Mouse (Mus musculus) T-helper 1 cell (primary cell): ENCODE measurements around the gene Acox2.

Source experiments
- in situ Hi-C: fragments of 300-600 bp; cut with MboI, MseI; formaldehyde crosslinking; loops from one replicate; pipeline ENCODE4 v1.15.1; 2025; ENCODE audit warnings: high pct_unique_total_duplicates

The Acox2 gene

DNA sequence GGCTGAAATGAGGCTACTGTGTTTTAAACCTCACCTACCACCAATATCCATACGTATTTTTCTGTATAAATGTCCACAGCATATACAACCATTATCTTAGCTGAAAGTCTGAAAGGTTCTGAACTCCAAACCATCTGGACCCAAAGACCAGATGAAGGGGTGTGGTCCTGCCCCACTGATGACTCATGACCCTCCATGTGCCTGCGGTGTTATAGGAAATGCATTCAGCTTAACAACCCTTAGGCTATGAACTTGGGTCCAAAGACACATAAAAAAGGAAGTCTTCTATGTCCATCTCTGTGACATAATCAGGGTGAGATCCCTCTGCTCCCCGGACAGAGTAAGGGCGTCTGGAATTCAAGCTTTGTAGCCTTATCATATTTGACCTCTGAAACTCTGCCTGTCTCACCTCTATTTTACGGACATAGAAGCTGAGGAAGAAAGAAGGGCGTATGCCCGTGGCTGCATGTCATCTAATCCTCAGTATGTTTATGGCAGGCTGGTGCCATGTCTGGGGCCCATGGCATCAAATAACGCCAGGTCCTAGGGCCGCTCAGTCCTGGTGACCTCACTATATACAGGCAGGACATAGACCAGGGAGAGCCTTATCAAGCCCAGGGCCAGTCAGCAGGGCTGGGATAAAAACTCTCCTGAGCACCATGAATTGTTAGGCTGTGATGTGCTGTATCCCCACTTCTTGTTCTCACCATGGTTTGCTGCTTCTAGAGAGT lies 8.8 kb downstream of the Acox2 start:
- in situ Hi-C loops = no loop called here

DNA sequence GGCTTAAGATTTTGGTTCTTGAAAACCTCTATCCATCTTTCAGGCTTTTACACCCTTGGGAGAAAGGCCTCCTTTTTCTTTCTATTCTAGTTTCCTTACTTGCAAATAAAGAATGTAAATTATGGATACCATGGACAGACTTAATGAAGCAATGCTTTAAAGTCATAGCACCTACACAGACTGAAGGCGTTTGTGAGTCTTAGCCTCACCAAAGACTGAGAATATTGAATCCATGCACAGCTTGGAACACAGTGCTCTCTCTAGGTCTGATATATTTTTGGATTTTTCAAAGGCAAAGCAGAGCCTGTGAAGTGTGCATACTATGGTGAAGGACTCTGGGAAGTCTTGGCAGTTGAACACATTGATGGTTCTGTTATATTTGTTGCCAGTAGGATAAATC lies 9.9 kb downstream of the Acox2 start:
- in situ Hi-C loops = no loop called here

DNA sequence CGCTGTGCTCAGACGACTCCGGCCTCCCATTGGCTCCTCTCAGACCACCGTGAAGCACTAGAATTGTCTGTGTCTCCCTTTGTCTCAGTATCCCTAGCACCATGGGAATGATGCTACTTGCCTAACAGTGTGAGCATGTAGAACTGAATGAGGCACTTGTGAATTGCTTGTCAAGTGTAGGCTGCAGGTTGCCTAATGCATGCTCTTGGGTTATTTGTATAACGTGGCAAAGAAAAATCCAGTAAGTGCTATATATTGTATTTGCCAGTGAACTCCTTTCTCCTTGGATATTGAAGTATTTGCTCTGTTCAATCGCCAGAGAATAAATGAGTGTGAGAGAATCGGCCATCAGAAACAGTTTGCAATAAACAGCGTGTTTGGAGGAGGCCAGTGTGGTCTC lies 12.3 kb downstream of the Acox2 start:
- in situ Hi-C loops = no loop called here

DNA sequence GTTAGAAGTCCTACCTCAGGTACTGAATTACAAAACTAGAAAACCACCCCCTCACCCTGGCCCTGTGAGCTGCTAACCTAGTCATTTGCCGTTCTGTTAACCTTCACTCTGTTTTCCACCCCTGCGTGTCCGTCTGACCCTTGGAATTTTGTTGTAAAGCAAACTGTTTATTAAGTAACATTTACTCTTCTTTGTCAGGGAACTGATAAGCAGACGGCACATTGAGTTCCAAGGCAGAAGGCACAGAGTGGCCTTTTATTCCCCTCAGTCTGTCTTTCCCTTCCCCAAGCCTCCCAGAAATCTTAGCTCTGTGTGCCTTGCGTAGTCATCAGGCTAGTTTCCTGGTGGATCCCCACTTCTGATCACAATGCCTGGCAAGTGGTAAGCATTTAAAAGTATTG lies 14.9 kb downstream of the Acox2 start:
- in situ Hi-C loops = no loop called here

DNA sequence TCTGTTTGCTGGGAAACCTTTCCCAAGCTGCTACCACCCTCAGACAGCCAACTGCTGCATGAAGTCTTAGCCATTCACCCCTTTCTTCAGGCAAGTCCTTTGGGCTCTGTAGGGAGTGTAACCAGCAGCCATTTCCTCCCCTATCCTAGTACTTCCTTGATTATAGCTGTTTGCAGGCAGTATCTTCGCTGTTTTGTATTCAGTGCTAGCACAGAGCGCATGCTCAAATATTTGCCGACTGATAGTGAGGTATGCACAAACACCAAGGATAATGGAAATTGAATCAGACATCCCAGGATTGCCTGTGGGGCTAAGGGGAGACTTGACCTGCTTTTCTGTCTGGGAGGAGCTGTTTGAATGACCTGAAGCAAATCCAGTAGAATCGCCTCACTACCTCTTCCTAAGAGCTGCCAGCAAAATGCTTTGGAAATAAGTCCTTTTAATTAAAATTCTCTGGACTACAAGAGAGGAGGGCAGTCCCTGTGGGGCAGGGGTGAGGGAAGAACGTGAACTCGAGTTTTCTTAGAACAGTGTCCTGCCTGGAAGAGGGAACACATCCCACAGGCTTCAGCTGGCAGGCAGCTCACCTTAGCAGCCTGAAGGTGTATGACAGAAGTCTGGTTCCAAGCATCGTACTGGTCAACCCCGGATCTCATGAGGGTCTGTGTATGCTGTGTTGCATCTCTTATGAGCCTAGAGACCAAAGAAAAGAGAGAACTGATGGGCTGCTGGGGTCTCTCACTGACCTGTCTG lies 15.8 kb downstream of the Acox2 start:
- in situ Hi-C loops = no loop called here

DNA sequence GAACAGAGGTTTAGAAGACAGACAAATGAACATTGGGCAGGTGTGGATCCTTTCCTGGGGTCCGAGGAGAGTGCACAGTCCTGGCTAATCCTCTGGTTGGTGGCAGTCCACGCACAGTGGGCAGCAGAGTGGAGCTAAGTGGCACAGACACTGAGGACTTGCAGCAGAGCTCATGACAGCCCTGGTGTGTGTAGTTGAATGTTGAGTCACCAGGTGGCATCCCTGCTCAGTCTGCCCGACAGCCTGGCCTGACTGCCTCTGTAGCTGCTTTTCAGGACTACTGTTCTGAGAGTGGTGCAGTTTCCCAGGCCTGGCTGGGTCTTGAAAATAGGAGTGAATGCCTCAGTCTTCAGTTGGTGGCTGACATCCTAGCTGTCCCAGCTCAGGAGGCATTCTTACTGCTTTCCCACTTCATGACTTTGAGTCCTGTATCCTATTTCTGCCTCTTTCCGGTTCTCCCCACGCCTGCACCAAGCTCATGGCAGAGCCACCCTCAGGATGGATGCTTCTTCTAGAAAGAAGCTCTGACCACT lies 16.7 kb downstream of the Acox2 start:
- in situ Hi-C loops = no loop called here

DNA sequence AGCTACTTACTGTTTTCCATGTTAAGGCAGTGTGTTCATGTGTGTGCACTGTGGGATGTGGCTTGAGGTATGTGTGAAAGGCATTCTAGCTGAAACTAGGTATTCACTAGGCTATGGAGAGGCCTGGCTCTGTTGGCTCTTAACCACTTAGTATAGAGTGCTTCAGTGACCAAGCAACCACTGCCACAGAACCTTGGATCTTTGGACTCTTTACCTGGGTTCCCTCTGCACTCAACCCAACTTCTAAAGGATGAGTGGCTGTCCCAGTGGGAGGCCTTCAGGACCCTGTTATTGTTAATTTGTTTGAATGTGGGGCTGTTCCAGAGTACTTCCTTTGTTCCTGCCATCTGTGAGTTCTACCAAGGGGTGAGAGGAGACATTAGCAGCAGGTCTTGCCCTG lies 17.3 kb downstream of the Acox2 start:
- in situ Hi-C loops = no loop called here

DNA sequence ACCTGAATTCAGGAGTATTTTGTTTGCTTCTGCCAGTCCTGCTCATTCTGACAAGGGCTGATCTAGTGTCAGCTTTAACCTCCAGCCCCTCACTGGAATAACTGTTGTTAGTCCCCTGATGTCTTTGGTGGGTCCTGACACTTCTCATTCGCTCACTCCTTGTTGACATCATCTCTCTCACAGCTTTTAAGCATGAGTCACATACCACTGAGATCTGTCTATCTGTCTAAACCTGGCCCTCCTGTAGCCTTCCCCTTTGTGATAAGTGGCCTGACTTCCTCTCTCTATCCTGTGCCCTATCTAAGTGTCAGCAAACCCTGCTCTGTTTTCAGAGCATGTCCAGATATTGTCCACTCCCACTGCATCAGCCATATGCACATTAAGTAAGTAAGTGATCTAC lies 25.9 kb downstream of the Acox2 start:
- in situ Hi-C loops = no loop called here

DNA sequence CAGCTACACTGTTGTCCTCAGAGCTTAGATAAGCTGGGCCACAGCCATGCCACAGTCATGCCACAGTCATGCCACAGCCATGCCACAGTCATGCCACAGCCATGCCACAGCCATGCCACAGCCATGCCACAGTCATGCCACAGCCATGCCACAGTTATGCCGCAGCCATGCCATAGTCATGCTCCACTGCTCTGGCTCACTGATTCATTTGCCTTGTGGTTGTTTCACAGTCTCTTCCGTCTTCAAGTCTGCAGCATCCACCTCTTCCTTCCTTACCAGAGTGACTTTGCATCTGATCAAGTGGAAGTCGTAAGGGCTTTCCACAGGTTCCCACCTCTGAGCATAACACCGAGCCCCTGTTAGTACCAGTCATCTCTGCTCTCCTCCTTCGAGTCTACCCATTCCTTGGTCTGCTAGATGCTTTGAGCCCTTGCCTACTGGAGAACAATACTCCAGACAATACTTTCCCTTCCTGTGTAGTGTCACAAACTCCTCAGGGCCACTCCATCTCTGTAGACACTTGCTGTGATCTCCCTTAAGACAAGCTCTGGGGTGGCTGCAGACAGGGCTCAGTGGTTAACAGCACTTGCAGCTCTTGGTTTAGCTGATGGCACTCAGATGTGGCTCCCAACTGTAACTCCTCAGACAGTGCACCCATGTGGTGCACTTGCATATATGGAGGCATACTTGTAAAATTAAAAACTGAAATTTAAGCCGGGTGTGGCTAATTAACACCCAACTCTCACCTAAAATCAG lies 26.8 kb downstream of the Acox2 start:
- in situ Hi-C loops = no loop called here

DNA sequence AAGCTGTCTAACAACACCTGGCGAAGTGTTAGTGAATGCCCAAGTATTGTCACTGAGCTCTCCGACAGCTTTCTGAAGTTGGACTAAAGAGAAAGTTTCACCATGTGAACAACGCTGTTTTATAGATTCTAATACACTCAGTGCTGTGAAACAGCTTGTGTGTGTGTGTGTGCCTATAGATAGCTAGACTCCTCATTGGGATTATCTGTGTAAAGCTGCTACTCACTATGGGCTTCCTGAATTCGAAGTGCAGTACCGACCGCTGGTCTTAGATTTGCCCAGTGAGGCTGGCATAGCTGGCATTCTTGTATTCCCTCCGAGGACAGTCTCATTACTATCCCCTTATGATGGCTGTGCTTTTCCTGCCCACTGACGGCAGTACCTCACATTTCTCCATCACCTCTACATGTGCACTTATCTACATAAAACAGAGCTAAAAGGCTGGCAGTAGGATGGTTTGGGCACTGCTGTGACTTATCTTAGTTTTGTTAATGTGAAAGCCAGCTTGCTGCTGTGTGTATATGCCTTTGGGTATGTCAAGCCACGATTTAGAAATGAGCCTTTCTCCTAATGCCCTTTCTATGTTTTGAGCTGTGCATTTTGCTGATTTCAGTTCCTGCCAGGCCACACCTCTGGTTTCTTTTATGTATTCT lies 29.7 kb downstream of the Acox2 start:
- in situ Hi-C loops = no loop called here

DNA sequence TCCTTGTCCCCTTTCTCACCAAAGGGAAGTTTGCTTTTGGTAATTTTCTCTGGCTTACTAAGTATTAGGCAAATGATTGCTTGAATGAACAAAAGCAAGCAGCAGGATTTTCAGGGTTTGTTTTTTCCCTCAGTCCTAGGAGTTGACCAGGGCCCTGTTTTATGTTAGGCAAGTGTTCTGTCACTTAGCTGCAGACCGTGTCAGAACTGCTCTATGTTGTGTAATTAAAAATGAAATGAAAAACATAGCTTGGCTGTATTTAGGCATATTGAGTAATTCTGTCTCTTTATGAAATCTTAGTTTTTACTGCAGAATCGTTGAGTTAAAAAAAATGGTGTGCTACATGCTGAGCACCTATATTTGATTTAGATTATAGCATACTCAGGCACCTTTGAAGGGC lies 34.3 kb downstream of the Acox2 start:
- in situ Hi-C loops = no loop called here

DNA sequence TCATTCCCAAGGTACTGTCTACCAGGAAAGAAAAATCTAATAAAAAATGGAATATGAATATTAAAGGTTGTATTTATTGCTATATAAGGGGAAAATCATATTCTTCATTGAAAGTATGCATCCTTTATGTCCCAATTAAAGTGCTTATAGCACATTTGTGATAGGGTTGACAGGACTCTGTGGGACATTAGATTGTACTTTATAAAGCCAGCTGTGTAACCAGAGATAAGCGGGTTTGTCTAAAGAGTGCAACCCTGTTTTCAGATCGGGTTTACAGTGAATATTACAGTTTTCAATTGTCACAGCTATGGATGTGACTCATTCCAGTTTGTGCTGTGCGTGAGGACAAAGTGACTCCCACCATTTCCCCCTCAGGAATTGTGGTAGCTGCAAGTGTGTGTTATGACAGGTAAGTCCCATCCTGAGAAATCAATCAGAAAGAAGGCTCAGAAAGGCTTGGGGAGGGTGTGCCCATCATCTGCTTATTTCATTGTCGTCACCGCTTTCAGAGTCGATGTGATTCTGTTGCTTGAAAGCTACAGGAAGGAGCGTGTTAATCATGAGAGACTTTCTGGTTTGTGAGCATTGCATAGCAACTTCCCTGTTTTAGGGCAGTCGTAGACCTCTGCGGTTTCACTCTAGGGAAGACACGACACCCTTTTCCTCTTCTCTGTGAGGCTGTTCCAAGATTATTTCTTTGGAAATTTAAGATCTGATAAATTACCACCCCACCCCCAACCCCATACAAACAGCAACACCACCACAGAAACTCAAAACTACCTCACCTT lies 35.5 kb downstream of the Acox2 start:
- in situ Hi-C loops = no loop called here

DNA sequence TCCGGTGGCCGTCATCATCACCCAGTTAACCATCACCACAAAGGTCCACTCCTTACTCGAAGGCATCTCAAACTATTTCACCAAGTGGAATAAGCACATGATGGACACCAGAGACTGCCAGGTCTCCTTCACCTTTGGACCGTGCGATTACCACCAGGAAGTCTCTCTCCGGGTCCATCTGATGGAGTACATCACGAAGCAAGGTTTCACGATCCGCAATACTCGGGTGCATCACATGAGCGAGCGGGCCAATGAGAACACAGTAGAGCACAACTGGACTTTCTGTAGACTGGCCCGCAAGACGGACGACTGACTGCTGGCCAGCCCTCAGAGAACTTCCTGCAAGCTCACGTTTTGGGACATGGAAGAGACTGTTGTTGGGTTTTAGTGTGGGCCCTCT lies 36.6 kb downstream of the Acox2 start:
- in situ Hi-C loops = no loop called here

DNA sequence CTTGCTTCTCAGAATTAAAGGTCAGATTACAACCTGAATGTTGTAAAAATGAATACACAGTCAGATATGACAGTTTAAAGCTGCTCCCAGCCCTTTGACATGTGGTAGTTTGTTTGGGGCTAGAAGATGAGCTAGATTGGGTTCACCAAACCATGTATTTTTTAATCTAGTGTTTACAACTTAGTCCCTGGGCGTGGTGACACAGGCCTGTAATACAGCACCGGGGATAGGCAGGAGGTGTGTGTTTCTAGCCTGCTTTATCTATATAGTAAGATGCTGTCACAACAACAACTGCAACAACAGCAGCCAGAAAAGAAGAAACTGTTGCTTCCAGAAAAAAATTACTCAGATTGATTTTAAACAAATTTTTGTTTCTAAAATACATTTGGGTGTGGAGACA lies 38.2 kb downstream of the Acox2 start:
- in situ Hi-C loops = no loop called here

DNA sequence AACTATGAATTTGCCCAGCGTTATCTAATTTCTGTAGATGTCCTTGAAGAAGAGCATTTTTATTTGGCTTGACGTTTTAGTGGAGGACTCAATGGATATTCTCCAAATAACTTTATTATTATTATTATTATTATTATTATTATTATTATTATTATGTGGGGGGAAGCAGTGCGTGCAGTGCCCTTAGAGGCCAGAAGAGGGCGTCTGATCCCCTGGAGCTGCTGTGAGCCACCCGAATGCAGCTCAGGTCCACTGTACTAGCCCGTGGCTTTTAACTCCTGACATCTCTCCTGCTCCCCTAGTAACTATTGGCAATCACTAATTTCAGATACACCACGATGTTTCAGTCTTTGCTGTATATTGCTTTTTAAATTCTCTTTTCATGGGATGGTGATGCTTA lies 38.8 kb downstream of the Acox2 start:
- in situ Hi-C loops = no loop called here

DNA sequence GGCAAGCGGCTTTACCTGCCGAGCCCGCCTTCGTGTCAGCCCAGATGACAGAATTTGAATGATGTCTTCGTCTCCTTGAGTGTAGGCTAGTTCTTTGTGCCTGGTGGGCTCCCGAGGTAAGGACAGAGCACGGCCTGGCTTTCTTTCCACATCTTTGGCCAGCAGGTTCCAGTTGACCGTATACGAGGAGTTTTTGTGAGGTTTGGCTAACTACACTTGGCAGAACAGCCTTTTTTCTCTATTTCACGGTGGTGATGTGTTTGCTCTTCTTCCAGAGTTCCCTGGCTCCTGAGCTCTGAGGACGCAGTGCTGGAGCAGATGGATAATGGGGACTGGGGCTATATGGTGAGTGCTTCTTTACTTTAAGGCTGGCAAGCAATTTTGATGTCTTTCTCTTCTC lies 39.3 kb downstream of the Acox2 start:
- in situ Hi-C loops = no loop called here

DNA sequence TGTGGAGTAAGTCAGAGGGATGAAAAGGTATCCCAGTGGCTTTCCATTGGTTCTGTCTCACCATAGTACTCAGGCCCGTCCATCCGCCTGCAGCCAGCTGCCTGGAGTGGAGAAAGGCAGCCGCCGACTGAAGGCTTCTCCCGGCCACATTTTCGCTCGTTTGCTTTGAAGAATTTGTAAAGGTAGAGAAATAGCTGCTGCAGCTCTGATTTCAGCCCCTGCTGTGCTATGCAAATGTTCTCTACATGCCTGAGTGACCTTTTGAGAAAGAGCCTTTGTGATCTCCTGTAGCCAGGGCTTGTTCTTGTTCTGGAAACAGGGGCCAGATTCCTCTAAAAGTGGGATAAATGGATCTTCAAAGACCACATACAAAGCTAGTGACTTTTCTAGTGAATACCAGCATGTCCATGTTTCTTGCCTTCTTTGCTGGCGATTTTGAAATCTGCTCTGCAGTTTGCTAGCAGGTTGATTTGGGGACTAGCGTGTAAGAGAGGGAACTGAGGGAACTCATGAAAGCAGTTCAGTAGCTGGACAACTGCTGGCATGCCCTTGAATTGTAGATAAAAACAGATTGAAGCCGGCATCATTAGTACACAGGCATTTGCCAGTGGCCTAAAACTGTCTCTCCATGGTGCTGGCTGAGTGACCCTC lies 40.3 kb downstream of the Acox2 start:
- in situ Hi-C loops = no loop called here

DNA sequence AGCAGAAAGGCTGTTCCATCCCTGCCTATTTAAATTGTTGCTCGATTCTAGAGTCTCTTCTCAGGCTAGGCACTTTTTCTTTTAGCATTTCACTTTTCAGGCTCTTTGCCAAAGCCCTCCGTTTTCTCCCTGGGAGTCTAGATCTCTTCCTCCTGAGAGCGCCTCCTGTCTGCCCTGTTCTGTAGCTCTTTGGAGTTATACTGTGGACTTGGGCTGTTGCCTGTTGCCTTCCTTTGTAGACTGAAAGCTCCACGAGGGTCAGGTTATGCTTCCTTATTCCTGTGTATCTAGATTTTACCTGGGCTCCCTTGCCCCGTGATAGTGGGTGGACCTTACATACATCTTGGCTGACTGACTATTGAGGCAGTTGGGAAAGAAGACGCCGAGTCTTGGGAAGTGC lies 40.9 kb downstream of the Acox2 start:
- in situ Hi-C loops = no loop called here

DNA sequence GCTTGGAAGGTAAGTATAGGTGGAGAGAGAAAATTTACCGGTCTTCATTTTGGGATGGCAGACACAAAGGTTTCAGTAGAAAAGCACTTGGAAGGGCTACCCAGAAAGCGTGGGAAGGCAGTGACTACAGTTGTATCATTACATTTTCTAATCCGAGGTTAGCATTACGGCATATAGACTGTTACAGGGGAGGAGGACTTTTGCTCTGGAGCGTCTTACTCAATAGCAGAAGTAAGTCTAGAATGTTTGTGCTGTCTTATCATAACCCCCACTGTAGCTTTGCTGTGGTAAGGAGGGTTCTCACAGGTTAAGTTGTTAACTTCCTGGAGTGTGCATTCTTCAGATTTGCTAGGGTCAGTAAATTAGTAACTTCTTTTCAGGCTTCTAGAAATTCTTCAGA lies 43.1 kb downstream of the Acox2 start:
- in situ Hi-C loops = no loop called here

DNA sequence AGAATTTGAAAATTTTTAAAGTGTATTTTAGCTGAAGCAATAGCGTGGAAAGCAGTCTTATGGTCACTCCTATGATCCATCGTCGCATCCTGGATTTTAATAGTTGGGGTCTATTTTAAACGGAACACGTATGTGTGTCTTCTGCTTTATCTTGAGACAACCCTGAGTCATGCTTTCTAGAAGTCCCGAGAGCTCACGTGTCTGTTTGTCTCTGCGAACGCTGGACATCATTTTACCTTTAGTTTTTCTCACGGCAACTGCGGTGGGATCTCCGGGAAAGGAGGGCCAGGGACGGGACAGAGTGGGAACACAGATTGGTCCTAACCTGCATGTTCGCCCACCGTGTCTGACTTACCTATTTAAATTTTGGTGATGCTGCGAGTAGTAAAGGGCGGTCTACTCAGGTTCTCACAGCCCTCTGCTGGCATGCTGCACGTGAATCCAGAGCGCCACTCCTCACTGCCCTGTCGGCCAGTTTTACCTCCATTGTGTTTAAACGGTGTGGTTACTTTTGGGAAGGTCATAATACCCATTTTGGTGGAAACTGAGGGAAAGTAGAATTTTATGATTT lies 43.9 kb downstream of the Acox2 start:
- in situ Hi-C loops = no loop called here
